Mouse (Mus musculus) embryonic fibroblast, embryonic 13.5 days (primary cell): Measurements from ENCODE around the gene 4930535I16Rik. TPM values are rescaled to one million over a fixed set of nuclear protein-coding genes. Genes with fewer than 3 reads are reported as not detected.
A peak's percentile ranks its signal among the peaks of the same experiment; 100 is the strongest.
"Not testable (repeated sequence)": the region's sequence is repeated elsewhere in the genome, so short reads cannot be mapped to it uniquely, and the experiment has no call there.

Experiments used
- H3K27ac ChIP-seq: 2 replicates; pipeline ENCODE4 v1.5.1; 2012; ENCODE audit warnings: low read length, control low read depth, inconsistent platforms; ENCODE audit not compliant: insufficient read depth
- H3K4me1 ChIP-seq: 2 replicates; pipeline ENCODE4 v1.6.1; 2011; ENCODE audit warnings: low read length; ENCODE audit not compliant: control insufficient read depth, insufficient read depth
- H3K4me3 ChIP-seq: 2 replicates; pipeline ENCODE4 v1.5.1; 2011; ENCODE audit warnings: mild to moderate bottlenecking, control low read depth, low read length; ENCODE audit not compliant: insufficient read depth
- CTCF ChIP-seq: IDR thresholded peaks from 2 replicates; pipeline ENCODE4 v1.5.1; 2011; ENCODE audit warnings: mild to moderate bottlenecking, control low read depth, low read length, moderate library complexity, borderline replicate concordance; ENCODE audit not compliant: insufficient read depth
- POLR2A ChIP-seq: IDR thresholded peaks from 2 replicates; pipeline ENCODE4 v1.6.1; 2011; ENCODE audit warnings: low read depth, mild to moderate bottlenecking, control low read depth, low read length, moderate library complexity
- polyA plus RNA-seq: library from polyadenylated mRNA; stranded (reverse); fragments of >200 nt; gene quantifications from 2 replicates; pipeline ENCODE4 v1.2.4, GENCODE M21; 2011; ENCODE audit warnings: low read depth; ENCODE audit not compliant: missing spikeins, insufficient read length

Gene 4930535I16Rik
- polyA plus RNA-seq, 1 experiment = not detected

DNA sequence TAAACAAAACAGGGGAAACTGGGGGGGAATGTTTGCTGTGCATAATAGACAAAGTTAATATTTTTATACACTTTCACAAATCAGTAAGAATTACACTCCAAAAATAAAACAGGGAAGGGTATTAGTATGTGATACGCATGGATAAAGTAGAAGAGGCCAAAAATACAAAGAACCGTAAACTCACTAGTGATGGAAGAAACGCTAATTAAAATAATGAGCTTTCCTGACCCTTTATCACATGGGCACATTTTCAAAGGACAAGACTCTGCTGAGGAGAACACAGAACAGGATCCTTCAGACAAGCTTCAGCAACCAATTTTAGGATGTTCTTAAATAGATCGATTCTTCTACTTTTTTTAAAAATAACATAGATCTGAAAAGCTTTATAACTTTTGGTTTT lies 28.9 kb upstream of the 4930535I16Rik start:
- no peak overlapping the region for H3K27ac ChIP-seq
- no peaks in the 10 kb centered on the region for H3K4me1 ChIP-seq
- TF ChIP-seq POLR2A = no peak
- no peak for TF ChIP-seq CTCF
- no peak overlapping the region for H3K4me3 ChIP-seq

DNA sequence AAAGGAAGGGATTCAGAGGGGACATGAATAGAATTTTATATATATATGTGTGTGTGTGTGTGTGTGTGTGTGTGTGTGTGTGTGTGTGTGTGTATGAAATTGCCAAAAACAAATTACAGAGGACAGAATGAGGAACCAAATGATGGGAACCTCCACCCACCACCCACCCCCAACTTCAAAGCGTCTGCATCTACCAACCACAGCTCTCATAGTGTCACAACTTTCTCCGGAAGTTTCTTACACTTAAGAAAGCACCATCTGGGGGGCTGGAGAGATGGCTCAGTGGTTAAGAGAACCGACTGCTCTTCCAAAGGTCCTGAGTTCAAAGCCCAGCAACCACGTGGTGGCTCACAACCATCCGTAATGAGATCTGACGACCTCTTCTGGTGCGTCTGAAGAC lies 23.1 kb upstream of the 4930535I16Rik start:
- H3K4me3 ChIP-seq, H3K4me1 ChIP-seq, H3K27ac ChIP-seq: not testable (repeated sequence)

DNA sequence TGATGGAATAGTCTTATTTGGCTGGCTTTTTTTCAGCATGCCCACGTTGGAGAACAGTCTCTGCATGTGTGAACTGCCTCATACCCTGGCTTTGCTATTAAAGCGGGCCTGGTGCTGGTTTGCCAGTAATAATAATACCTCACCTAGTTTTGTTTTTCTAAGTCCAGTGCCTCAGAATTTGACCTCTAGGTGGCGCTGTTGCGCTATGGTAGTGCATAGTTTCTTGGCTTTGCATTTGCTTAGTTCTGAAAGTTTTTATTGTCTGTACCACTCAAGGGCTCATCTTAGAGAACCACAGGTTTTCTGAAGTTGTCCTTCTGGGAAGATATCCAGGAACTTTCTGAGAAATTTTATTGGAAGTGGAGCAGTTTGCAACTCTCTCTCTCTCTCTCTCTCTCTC lies 22.0 kb upstream of the 4930535I16Rik start:
- Histone ChIP-seq H3K27ac (no peak overlapping the region), H3K4me1 (no peaks in the 10 kb centered on the region), H3K4me3 (no peak overlapping the region)
- TF ChIP-seq CTCF (no peak), POLR2A (no peak)

DNA sequence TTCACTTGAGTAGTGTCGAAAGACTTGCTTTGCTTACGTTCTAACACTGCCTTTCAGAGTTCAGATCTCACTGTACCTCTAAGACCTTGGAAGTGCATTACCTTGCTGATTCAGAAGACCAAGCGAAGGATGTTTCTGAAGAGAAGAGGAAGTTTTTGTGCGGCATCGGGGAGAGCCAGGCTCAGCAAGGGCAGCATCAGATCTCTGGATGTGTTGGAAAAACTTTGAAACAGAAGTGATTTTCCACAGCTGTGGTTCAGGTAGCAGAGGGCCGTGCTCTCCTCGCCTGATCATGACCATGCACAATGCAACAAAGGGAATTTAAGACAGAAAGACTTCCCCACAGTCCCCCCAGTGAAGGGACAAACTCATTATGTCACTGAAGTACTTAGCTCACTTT lies 18.2 kb upstream of the 4930535I16Rik start:
- Histone ChIP-seq H3K4me3 (no peak overlapping the region), H3K4me1 (no peaks in the 10 kb centered on the region), H3K27ac (no peak overlapping the region)
- TF ChIP-seq CTCF = no peak
- TF ChIP-seq POLR2A = no peak

DNA sequence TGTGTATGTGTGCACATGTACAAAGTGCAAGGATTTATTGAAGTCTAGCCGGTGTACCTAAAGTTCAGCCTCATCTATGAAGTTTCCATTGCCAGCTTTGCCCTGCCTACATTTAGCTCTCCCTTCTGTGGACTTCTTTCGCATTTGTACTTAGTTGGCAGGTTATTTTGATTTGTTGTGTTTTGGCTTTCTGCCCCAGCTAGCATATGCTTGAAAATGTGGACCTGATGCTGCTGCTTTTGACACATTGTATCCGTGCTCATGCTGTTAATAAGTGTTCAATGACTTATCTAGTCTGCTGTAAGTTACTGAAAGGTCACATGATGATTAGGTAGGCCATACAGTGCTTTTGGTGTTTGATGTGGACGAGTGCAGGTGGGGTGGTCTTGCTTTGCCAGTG lies 16.5 kb upstream of the 4930535I16Rik start:
- Histone ChIP-seq H3K4me3 (no peak overlapping the region), H3K27ac (no peak overlapping the region), H3K4me1 (no peaks in the 10 kb centered on the region)
- TF ChIP-seq POLR2A = no peak

- Histone ChIP-seq H3K27ac (no peak overlapping the region), H3K4me3 (no peak overlapping the region), H3K4me1 (no peaks in the 10 kb centered on the region)
- TF ChIP-seq CTCF = peak; percentile 11; the same call in 1 of the 2 replicates
- TF ChIP-seq POLR2A = no peak
These were observed 12.2 kb upstream of the 4930535I16Rik start for GRCm38 (mm10) chr4:123929994-123930393.

- TF ChIP-seq CTCF = no peak
- TF ChIP-seq POLR2A = no peak
- H3K27ac ChIP-seq = no peak overlapping the region
- no peaks in the 10 kb centered on the region for H3K4me1 ChIP-seq
- H3K4me3 ChIP-seq = no peak overlapping the region
These were observed 10.1 kb upstream of the 4930535I16Rik start for GRCm38 (mm10) chr4:123927961-123928360.

DNA sequence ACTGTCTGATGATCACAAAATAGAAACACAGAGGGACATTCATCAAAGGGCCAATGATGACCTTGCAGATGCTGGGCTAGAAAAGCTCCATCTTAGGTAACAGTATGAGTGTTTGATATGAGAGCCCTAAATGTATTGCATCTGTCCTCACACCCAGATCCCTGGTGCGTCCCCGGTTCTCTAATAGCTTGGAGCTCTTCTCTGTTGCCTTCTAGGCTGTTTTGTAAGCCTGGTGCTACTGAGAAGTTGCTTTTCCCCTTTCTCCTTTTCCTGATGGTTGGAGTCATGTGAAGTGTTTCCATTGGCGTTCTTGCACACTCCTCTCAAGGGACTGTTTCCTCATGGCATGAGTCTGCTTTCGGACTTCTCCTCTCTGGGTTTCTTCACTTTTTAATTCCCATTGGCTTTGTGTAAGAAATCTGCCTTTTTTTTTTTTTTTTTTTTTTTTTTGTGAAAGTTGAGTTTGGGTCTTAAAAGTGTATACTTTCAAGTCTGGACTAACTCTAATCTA lies 3.3 kb upstream of the 4930535I16Rik start:
- no peak overlapping the region for H3K27ac ChIP-seq
- no peak for TF ChIP-seq POLR2A
- TF ChIP-seq CTCF = no peak
- H3K4me3 ChIP-seq = no peak overlapping the region
- H3K4me1 ChIP-seq = no peaks in the 10 kb centered on the region

GRCm38 (mm10) chr4:123918851-123919250 lies 1.0 kb upstream of the 4930535I16Rik start:
- TF ChIP-seq CTCF (no peak), POLR2A (no peak)
- Histone ChIP-seq H3K4me1 (0 out of 2 replicates have a peak, but pooled peaks cover 2% of the 10 kb centered on the region), H3K27ac (no peak overlapping the region), H3K4me3 (peak overlapping the region; percentile 95)

- TF ChIP-seq POLR2A (peak; percentile 74), CTCF (no peak)
- peak within 1 kb of the TSS; percentile 80 for H3K27ac ChIP-seq
- 0 out of 2 replicates have a peak, but pooled peaks cover 4% of the 10 kb centered on the region for H3K4me1 ChIP-seq
- H3K4me3 ChIP-seq = peak within 1 kb of the TSS; percentile 95
These were observed 874 bp downstream of the 4930535I16Rik start, which contains the start of gene Rragc for GRCm38 (mm10) chr4:123916748-123917547. Gene Rragc (plus strand): TSS chr4:123917446.
